ENCODE assay signal across 13 mouse cellular contexts in genomic region chr16:36989999-36990625, GRCm38 (mm10). TPM values are rescaled to one million over a fixed set of nuclear protein-coding genes. Genes with fewer than 3 reads are reported as not detected.
DNase-seq lines count a peak whose midpoint lies in the region; ATAC-seq and TF ChIP-seq lines count a peak whose summit lies in the region.
"Had no signal": no experiment of that assay in that cellular context is flagged by ENCODE, and none has a peak within 500 bp of the region (broad histone marks: within the 10 kb centered on the region; RNA-seq: fewer than 3 reads in every experiment).

TSS of gene Fbxo40 (minus strand) at chr16:36990467.

- H3K27me3 ChIP-seq in heart, embryonic 16.5 days (ENCODE audit: control insufficient read depth, insufficient read depth, low read length) = no peaks in the 10 kb centered on the region
- H3K27me3 ChIP-seq in hindbrain, postnatal 0 days (ENCODE audit: insufficient read depth, low read length) = no peaks in the 10 kb centered on the region

- TF ChIP-seq CTCF in gastrocnemius, adult 2 months (IDR thresholded peaks at IDR 0.05) = no peak
- no peak for TF ChIP-seq CTCF in hindbrain, postnatal 0 days (IDR thresholded peaks at IDR 0.05; ENCODE audit: low read depth)

- peak within 1 kb of the TSS; percentile 21; the same call in 1 of the 2 replicates for H3K4me3 ChIP-seq in brown adipose tissue, adult 24 weeks (ENCODE audit: insufficient read depth, low read depth, low read length)
- H3K4me3 ChIP-seq in gastrocnemius, adult 2 months = peak within 1 kb of the TSS; percentile 71
- H3K4me3 ChIP-seq in heart, embryonic 16.5 days (ENCODE audit: low read length) = peak within 1 kb of the TSS; percentile 62
- no peak within 1 kb of the TSS for H3K4me3 ChIP-seq in hindbrain, postnatal 0 days (ENCODE audit: low read length)

- peak; percentile 83 for ATAC-seq in heart, embryonic 16.5 days (replicated peaks; ENCODE audit: extremely low read depth, insufficient read depth, low FRiP score)
- no peak for ATAC-seq in hindbrain, postnatal 0 days
- ATAC-seq: forebrain, embryonic 14.5 days had no signal

- no peaks in the 10 kb centered on the region for H3K9me3 ChIP-seq in heart, embryonic 16.5 days (replicated peaks; ENCODE audit: control insufficient read depth, low read length)
- H3K9me3 ChIP-seq in hindbrain, postnatal 0 days (ENCODE audit: low read length) = no peaks in the 10 kb centered on the region

- peak within 1 kb of the TSS; percentile 75 for H3K9ac ChIP-seq in heart, embryonic 16.5 days (ENCODE audit: low read length)
- H3K9ac ChIP-seq in hindbrain, postnatal 0 days (replicated peaks; ENCODE audit: low read length) = no peak within 1 kb of the TSS

- intact Hi-C loops in gastrocnemius, adult 2 months (cut with DNase I) = loop anchor here (2.0 kb wide), 1 partner anchor 45 kb away; no protein-coding TSS in a partner anchor

- peak within 1 kb of the TSS; percentile 65 for H3K4me2 ChIP-seq in heart, embryonic 16.5 days (ENCODE audit: low read depth, low read length)
- no peak within 1 kb of the TSS for H3K4me2 ChIP-seq in hindbrain, postnatal 0 days (ENCODE audit: low read depth, low read length)

- WGBS in heart, embryonic 16.5 days = 31% methylated on average over 18 of the region's 18 CpGs
- WGBS in hindbrain, postnatal 0 days = 82% methylated on average over 18 of the region's 18 CpGs

- peak; percentile 80 for DNase-seq in gastrocnemius, adult 2 months
- DNase-seq in kidney, postnatal 14 days = peak; percentile 29
- no peak for DNase-seq in retina, postnatal 1 day
- DNase-seq in hindbrain, postnatal 0 days (ENCODE audit: low spot score) = no peak
- no peak for DNase-seq in layer of hippocampus, postnatal 14 days (ENCODE audit: low spot score in 2 of 2)
- no peak for DNase-seq in lung, postnatal 14 days
- DNase-seq: cerebellum, adult 18-20 months; lung, adult 18-20 months; right cerebral cortex, postnatal 4 days; thymus, postnatal 36 days had no signal

- no peaks in the 10 kb centered on the region for H3K4me1 ChIP-seq in brown adipose tissue, adult 24 weeks (ENCODE audit: control insufficient read depth, insufficient read depth, insufficient read length, low read length)
- H3K4me1 ChIP-seq in heart, embryonic 16.5 days (ENCODE audit: control insufficient read depth, insufficient read depth, low read length) = peaks cover 14% of the 10 kb centered on the region
- no peaks in the 10 kb centered on the region for H3K4me1 ChIP-seq in hindbrain, postnatal 0 days (ENCODE audit: insufficient read depth, low read length)

- no peaks in the 10 kb centered on the region for H3K36me3 ChIP-seq in heart, embryonic 16.5 days (ENCODE audit: control insufficient read depth, insufficient read depth)
- H3K36me3 ChIP-seq in hindbrain, postnatal 0 days (ENCODE audit: insufficient read depth, low read length) = no peaks in the 10 kb centered on the region

- no peak within 1 kb of the TSS for H3K27ac ChIP-seq in brown adipose tissue, adult 24 weeks (replicated peaks; ENCODE audit: low read depth, low read length)
- peak within 1 kb of the TSS; percentile 93 for H3K27ac ChIP-seq in gastrocnemius, adult 2 months
- peak within 1 kb of the TSS; percentile 97 for H3K27ac ChIP-seq in heart, embryonic 16.5 days (ENCODE audit: low read length)
- H3K27ac ChIP-seq in hindbrain, postnatal 0 days = no peak within 1 kb of the TSS

RNA-seq across cellular contexts. Expression of gene Fbxo40, which starts in this region (rescaled TPM):
- 3.1 and 4.8 TPM in 2 replicates for polyA plus RNA-seq in brown adipose tissue, adult 24 weeks (2012; ENCODE audit: insufficient read depth, insufficient read length, missing spikeins)
- 100 to 1,000 TPM; 258 to 380 TPM for total RNA-seq in gastrocnemius, adult 2 months (2021)
- polyA plus RNA-seq in heart, embryonic 16.5 days (2015; fragmentation: Nextera tagmentation; extraction: Ambion mirVana) = 14.9 and 15.5 TPM in 2 replicates
- total RNA-seq in hindbrain, postnatal 0 days (2014; rRNA removed) = 0.05 and 0.25 TPM in 2 replicates
- polyA plus RNA-seq in hindbrain, postnatal 0 days (2015; fragmentation: Nextera tagmentation; extraction: Ambion mirVana) = 0.30 and 0.39 TPM in 2 replicates
- under 1 TPM in 1 of 2 experiments, not detected in 1; 0.33 TPM for total RNA-seq in layer of hippocampus, postnatal 14 days (2021)

Comparison
In these comparisons a context has a peak if more than half of its experiments do, and no peak if none do; other contexts are left out.
1. RNA of gene Fbxo40 (total RNA-seq): 258 to 380 TPM in gastrocnemius, adult 2 months; 0.33 TPM in layer of hippocampus, postnatal 14 days and 0.05 to 0.25 TPM in hindbrain, postnatal 0 days; every median in the first group is over 100 times any median in the second.
2. H3K27ac ChIP-seq: peak in gastrocnemius, adult 2 months (single experiment) and heart, embryonic 16.5 days (single experiment); none in brown adipose tissue, adult 24 weeks (single experiment) and hindbrain, postnatal 0 days (single experiment).
3. DNase-seq: peak in gastrocnemius, adult 2 months (single experiment) and kidney, postnatal 14 days (single experiment); none in retina, postnatal 1 day (single experiment), hindbrain, postnatal 0 days (single experiment), layer of hippocampus, postnatal 14 days (0 of 2) and lung, postnatal 14 days (single experiment).